ENCODE assay signal across 9 mouse cellular contexts in genomic region chr6:22875614-22876541, GRCm38 (mm10). TPM values are rescaled to one million over a fixed set of nuclear protein-coding genes. Genes with fewer than 3 reads are reported as not detected.
DNase-seq lines count a peak whose midpoint lies in the region; ATAC-seq lines count a peak whose summit lies in the region.
"Had no signal": no experiment of that assay in that cellular context is flagged by ENCODE, and none has a peak within 500 bp of the region (broad histone marks: within the 10 kb centered on the region; RNA-seq: fewer than 3 reads in every experiment).

No protein-coding gene starts in this region.

- peak overlapping the region; percentile 65 for H3K9ac ChIP-seq in embryonic facial prominence, embryonic 14.5 days (ENCODE audit: low read depth, low read length)
- peak overlapping the region; percentile 82 for H3K9ac ChIP-seq in hindbrain, embryonic 16.5 days (ENCODE audit: low read depth, low read length)
- peak overlapping the region; percentile 80 for H3K9ac ChIP-seq in midbrain, embryonic 11.5 days (ENCODE audit: low read length)

- WGBS in embryonic facial prominence, embryonic 14.5 days = 2% methylated on average over 36 of the region's 45 CpGs
- WGBS in hindbrain, embryonic 16.5 days = 1% methylated on average over 45 of the region's 45 CpGs
- WGBS in midbrain, embryonic 11.5 days = 1% methylated on average over 44 of the region's 45 CpGs

- H3K27ac ChIP-seq in embryonic facial prominence, embryonic 14.5 days (replicated peaks; ENCODE audit: low read depth, low read length) = no peak overlapping the region
- peak overlapping the region; percentile 72 for H3K27ac ChIP-seq in hindbrain, embryonic 16.5 days (ENCODE audit: low read depth, low read length)
- H3K27ac ChIP-seq in midbrain, embryonic 11.5 days (ENCODE audit: low read depth, low read length) = peak overlapping the region; percentile 25; the same call in 1 of the 2 replicates

- peaks cover 5% of the 10 kb centered on the region; the same call in 1 of the 2 replicates for H3K4me1 ChIP-seq in embryonic facial prominence, embryonic 14.5 days (ENCODE audit: control insufficient read depth, insufficient read depth, low read length)
- peaks cover 5% of the 10 kb centered on the region for H3K4me1 ChIP-seq in hindbrain, embryonic 16.5 days (ENCODE audit: control insufficient read depth, insufficient read depth, low read depth, low read length)
- H3K4me1 ChIP-seq in midbrain, embryonic 11.5 days (ENCODE audit: control insufficient read depth, insufficient read depth, low read length) = peaks cover 11% of the 10 kb centered on the region; the same call in 1 of the 2 replicates

- no peaks in the 10 kb centered on the region for H3K9me3 ChIP-seq in embryonic facial prominence, embryonic 14.5 days (ENCODE audit: control insufficient read depth, low read length)
- no peaks in the 10 kb centered on the region for H3K9me3 ChIP-seq in hindbrain, embryonic 16.5 days (ENCODE audit: control insufficient read depth, low read length)
- no peaks in the 10 kb centered on the region for H3K9me3 ChIP-seq in midbrain, embryonic 11.5 days (ENCODE audit: control insufficient read depth, low read length)

- H3K27me3 ChIP-seq in embryonic facial prominence, embryonic 14.5 days (replicated peaks; ENCODE audit: control insufficient read depth, insufficient read depth, low read length) = 0 out of 2 replicates have a peak, but pooled peaks cover 5% of the 10 kb centered on the region
- H3K27me3 ChIP-seq in hindbrain, embryonic 16.5 days (replicated peaks; ENCODE audit: control insufficient read depth, insufficient read depth, low read length) = no peaks in the 10 kb centered on the region
- H3K27me3 ChIP-seq in midbrain, embryonic 11.5 days (ENCODE audit: control insufficient read depth, insufficient read depth, low read length) = no peaks in the 10 kb centered on the region

- no peaks in the 10 kb centered on the region for H3K36me3 ChIP-seq in embryonic facial prominence, embryonic 14.5 days (ENCODE audit: control insufficient read depth, insufficient read depth, low read length)
- H3K36me3 ChIP-seq in hindbrain, embryonic 16.5 days (ENCODE audit: control insufficient read depth, insufficient read depth, low read length) = no peaks in the 10 kb centered on the region
- H3K36me3 ChIP-seq in midbrain, embryonic 11.5 days (ENCODE audit: control insufficient read depth, insufficient read depth, low read length) = no peaks in the 10 kb centered on the region

- DNase-seq in layer of hippocampus, adult 11-12 months (ENCODE audit: low spot score) = peak; percentile 19
- DNase-seq in layer of hippocampus, adult 9-11 months = no peak
- DNase-seq in adrenal gland, postnatal 14 days = peak; percentile 35
- peak; percentile 40 for DNase-seq in embryonic facial prominence, embryonic 14.5 days (ENCODE audit: low spot score)
- peak; percentile 91 for DNase-seq in midbrain, embryonic 11.5 days (ENCODE audit: low spot score, missing footprints)
- no peak for DNase-seq in B cell, adult 2 months

- H3K4me3 ChIP-seq in embryonic facial prominence, embryonic 14.5 days (ENCODE audit: low read depth, low read length) = peak overlapping the region; percentile 63
- H3K4me3 ChIP-seq in hindbrain, embryonic 16.5 days (ENCODE audit: low read length) = peak overlapping the region; percentile 73
- peak overlapping the region; percentile 54 for H3K4me3 ChIP-seq in midbrain, embryonic 11.5 days (ENCODE audit: low read depth, low read length)
- H3K4me3 ChIP-seq: myocyte had no signal

- ATAC-seq in embryonic facial prominence, embryonic 14.5 days (ENCODE audit: low read depth) = peak; percentile 51
- peak; percentile 71 for ATAC-seq in hindbrain, embryonic 16.5 days
- peak; percentile 78 for ATAC-seq in midbrain, embryonic 11.5 days (ENCODE audit: low FRiP score)
- ATAC-seq in megakaryocyte-erythroid progenitor cell, adult 5-6 weeks (replicated peaks; ENCODE audit: low FRiP score, low TSS enrichment, poor library complexity, severe bottlenecking) = no peak

- peak overlapping the region; percentile 94 for H3K4me2 ChIP-seq in embryonic facial prominence, embryonic 14.5 days (ENCODE audit: low read depth, low read length)
- peak overlapping the region; percentile 64 for H3K4me2 ChIP-seq in hindbrain, embryonic 16.5 days (ENCODE audit: low read length)
- peak overlapping the region; percentile 70 for H3K4me2 ChIP-seq in midbrain, embryonic 11.5 days

RNA-seq across cellular contexts. Expression of gene Ptprz1, which starts 0.6 kb away (rescaled TPM):
- total RNA-seq in adrenal gland, postnatal 14 days (2021) = 8.8 and 9.1 TPM in 2 replicates
- polyA plus RNA-seq in embryonic facial prominence, embryonic 14.5 days (2014; fragmentation: Nextera tagmentation; extraction: Ambion mirVana) = 13.2 and 13.5 TPM in 2 replicates
- polyA plus RNA-seq in hindbrain, embryonic 16.5 days (2015; fragmentation: Nextera tagmentation; extraction: Ambion mirVana) = 87.9 and 91.4 TPM in 2 replicates
- polyA plus RNA-seq in midbrain, embryonic 11.5 days (2014; fragmentation: Nextera tagmentation; extraction: Ambion mirVana) = 31.9 and 39.4 TPM in 2 replicates
- total RNA-seq in megakaryocyte-erythroid progenitor cell, adult 5-6 weeks (2014; fragmentation: Nextera tagmentation) = not detected in 2 replicates
- not detected in 2 replicates for total RNA-seq in megakaryocyte-erythroid progenitor cell, adult 5-6 weeks (2017)
- polyA plus RNA-seq: myocyte had no signal

Comparison
In these comparisons a context has a peak if more than half of its experiments do, and no peak if none do; other contexts are left out.
1. DNase-seq: peak in layer of hippocampus, adult 11-12 months (single experiment), adrenal gland, postnatal 14 days (single experiment), embryonic facial prominence, embryonic 14.5 days (single experiment) and midbrain, embryonic 11.5 days (single experiment); none in layer of hippocampus, adult 9-11 months (single experiment) and B cell, adult 2 months (0 of 2).
2. Peak in every context shown above with its lines, with median percentiles within 50 percentile points of each other: H3K4me2 ChIP-seq, H3K4me3 ChIP-seq and H3K9ac ChIP-seq.